Mouse (Mus musculus) liver, adult 2 months (tissue): ENCODE data around the gene Alg14. TPM values are rescaled to one million over a fixed set of nuclear protein-coding genes. Genes with fewer than 3 reads are reported as not detected.

Source experiments
- DNase-seq: peaks from one replicate; pipeline ENCODE4 v3.0.0-alpha.2; 2011; ENCODE audit warnings: low read depth, low spot score; ENCODE audit errors: extremely low read depth
- H3K27ac ChIP-seq: fragments of 200-500 bp; replicated peaks from 2 replicates; pipeline ENCODE4 v1.5.1; 2012; ENCODE audit warnings: low read depth, mild to moderate bottlenecking, control low read depth, inconsistent platforms, low read length; ENCODE audit not compliant: insufficient read depth
- H3K27me3 ChIP-seq: fragments of 200-500 bp; 2 replicates; pipeline ENCODE4 v1.6.1; 2012; ENCODE audit warnings: mild to moderate bottlenecking, moderate library complexity, low read length, inconsistent platforms; ENCODE audit not compliant: control insufficient read depth, insufficient read depth
- H3K36me3 ChIP-seq: fragments of 200-500 bp; 2 replicates; pipeline ENCODE4 v1.6.1; 2012; ENCODE audit warnings: low read length, inconsistent platforms; ENCODE audit not compliant: control insufficient read depth, insufficient read depth
- H3K4me1 ChIP-seq: fragments of 200-500 bp; 2 replicates; pipeline ENCODE4 v1.6.1; 2011; ENCODE audit warnings: low read length; ENCODE audit not compliant: control insufficient read depth, insufficient read depth
- H3K4me3 ChIP-seq: fragments of 200-500 bp; 2 replicates; pipeline ENCODE4 v1.5.1; 2011; ENCODE audit warnings: low read depth, mild to moderate bottlenecking, control low read depth, low read length, moderate library complexity; ENCODE audit not compliant: insufficient read depth
- H3K79me2 ChIP-seq: fragments of 200-500 bp; 2 replicates; pipeline ENCODE4 v1.6.1; 2012; ENCODE audit warnings: inconsistent platforms, mild to moderate bottlenecking, low read length, moderate library complexity; ENCODE audit not compliant: control insufficient read depth, insufficient read depth
- H3K9ac ChIP-seq: fragments of 200-500 bp; 2 replicates; pipeline ENCODE4 v1.6.1; 2012; ENCODE audit warnings: low read depth, mild to moderate bottlenecking, control low read depth, inconsistent platforms, low read length
- CTCF ChIP-seq: fragments of 200-500 bp; IDR thresholded peaks from 2 replicates; pipeline ENCODE4 v1.5.1; 2011; ENCODE audit warnings: low read depth, low read length, control low read depth
- POLR2A ChIP-seq: fragments of 200-500 bp; IDR thresholded peaks from 2 replicates; pipeline ENCODE4 v1.6.1; 2011; ENCODE audit warnings: low read length, control low read depth; ENCODE audit not compliant: insufficient read depth; ENCODE audit errors: extremely low read depth
- whole genome bisulfite sequencing: fragments of 180-500 bp; shearing (Covaris S2); methylation state at CpG from one replicate; pipeline ENCODE4 v1.1.7; 2018; 5-methylcytosine and 5-hydroxymethylcytosine counted together
- polyA plus RNA-seq: library from polyadenylated mRNA; depleted of rRNA; stranded (reverse); fragments of >200 nt; gene quantifications from 2 replicates; pipeline ENCODE4 v1.2.3, GENCODE M21; 2012
- total RNA-seq: library from RNA; depleted of rRNA; stranded (reverse); fragments of >200 nt; gene quantifications from 2 replicates; pipeline ENCODE4 v1.2.3, GENCODE M21; 2014

Alg14 gene
- total and polyA plus RNA-seq, 2 experiments: 12.6 to 24.3 TPM

- peaks cover 13% of the 10 kb centered on the region for H3K4me1 ChIP-seq
- TF ChIP-seq CTCF (no peak), POLR2A (no peak)
- no peaks in the 10 kb centered on the region for H3K27me3 ChIP-seq
- no peak within 1 kb of the TSS for H3K9ac ChIP-seq
- DNase-seq: no peak
- no peaks in the 10 kb centered on the region for H3K36me3 ChIP-seq
- 88% methylated on average over 4 of the region's 4 CpGs for WGBS
- no peak within 1 kb of the TSS for H3K27ac ChIP-seq
- H3K79me2 ChIP-seq: no peaks in the 10 kb centered on the region
- H3K4me3 ChIP-seq: no peak within 1 kb of the TSS
These were observed 8.6 kb upstream of the Alg14 start, which contains the start of gene Tmem56 for GRCm38 (mm10) chr3:121282998-121283397. Gene Tmem56 (minus strand): TSS chr3:121283098.

- Histone ChIP-seq H3K27me3 (no peaks in the 10 kb centered on the region), H3K9ac (no peak overlapping the region), H3K27ac (peak overlapping the region; percentile 66), H3K36me3 (no peaks in the 10 kb centered on the region), H3K4me1 (peaks cover 8% of the 10 kb centered on the region; the same call in 1 of the 2 replicates), H3K79me2 (no peaks in the 10 kb centered on the region), H3K4me3 (no peak overlapping the region)
- DNase-seq: peak; percentile 96
- 34% methylated on average over 6 of the region's 6 CpGs for WGBS
- no peak for TF ChIP-seq CTCF
- TF ChIP-seq POLR2A: no peak
These were observed 6.4 kb upstream of the Alg14 start for GRCm38 (mm10) chr3:121285219-121285618.

- Histone ChIP-seq H3K4me3 (no peak overlapping the region), H3K27me3 (no peaks in the 10 kb centered on the region), H3K79me2 (no peaks in the 10 kb centered on the region), H3K36me3 (no peaks in the 10 kb centered on the region), H3K9ac (no peak overlapping the region), H3K4me1 (peaks cover 13% of the 10 kb centered on the region), H3K27ac (no peak overlapping the region)
- WGBS: 92% methylated on average over 2 of the region's 2 CpGs
- TF ChIP-seq POLR2A: no peak
- TF ChIP-seq CTCF: peak; percentile 34; the same call in 1 of the 2 replicates
- no peak for DNase-seq
These were observed 4.4 kb upstream of the Alg14 start for GRCm38 (mm10) chr3:121287151-121287550.

- Histone ChIP-seq H3K9ac (peak overlapping the region; percentile 41; the same call in 1 of the 2 replicates), H3K27me3 (no peaks in the 10 kb centered on the region), H3K4me1 (peaks cover 10% of the 10 kb centered on the region), H3K79me2 (no peaks in the 10 kb centered on the region; the same call in 1 of the 2 replicates), H3K27ac (peak overlapping the region; percentile 80), H3K36me3 (no peaks in the 10 kb centered on the region), H3K4me3 (no peak overlapping the region)
- no peak for DNase-seq
- TF ChIP-seq POLR2A (no peak), CTCF (no peak)
- WGBS: 70% methylated on average over 8 of the region's 8 CpGs
These were observed 892 bp upstream of the Alg14 start for GRCm38 (mm10) chr3:121290681-121291080.

GRCm38 (mm10) chr3:121291225-121291559 is 381 bp upstream of the Alg14 start:
- Histone ChIP-seq H3K4me1 (peaks cover 6% of the 10 kb centered on the region), H3K27ac (peak overlapping the region; percentile 80), H3K9ac (peak overlapping the region; percentile 67), H3K4me3 (peak overlapping the region; percentile 46), H3K36me3 (no peaks in the 10 kb centered on the region), H3K27me3 (no peaks in the 10 kb centered on the region), H3K79me2 (no peaks in the 10 kb centered on the region; the same call in 1 of the 2 replicates)
- 4% methylated on average over 7 of the region's 7 CpGs for WGBS
- TF ChIP-seq CTCF (no peak), POLR2A (no peak)
- no peak for DNase-seq

- H3K36me3 ChIP-seq: no peaks in the 10 kb centered on the region; the same call in 1 of the 2 replicates
- 62% methylated on average over 2 of the region's 2 CpGs for WGBS
- TF ChIP-seq CTCF (no peak), POLR2A (no peak)
- no peak overlapping the region for H3K27ac ChIP-seq
- peaks cover 6% of the 10 kb centered on the region for H3K4me1 ChIP-seq
- no peaks in the 10 kb centered on the region for H3K27me3 ChIP-seq
- no peak overlapping the region for H3K4me3 ChIP-seq
- no peak overlapping the region for H3K9ac ChIP-seq
- H3K79me2 ChIP-seq: peaks cover 5% of the 10 kb centered on the region; the same call in 1 of the 2 replicates
- no peak for DNase-seq
These were observed 2.6 kb downstream of the Alg14 start for GRCm38 (mm10) chr3:121294200-121294599.
